25 mouse cellular contexts compared by ENCODE assay signal in the genomic region with DNA sequence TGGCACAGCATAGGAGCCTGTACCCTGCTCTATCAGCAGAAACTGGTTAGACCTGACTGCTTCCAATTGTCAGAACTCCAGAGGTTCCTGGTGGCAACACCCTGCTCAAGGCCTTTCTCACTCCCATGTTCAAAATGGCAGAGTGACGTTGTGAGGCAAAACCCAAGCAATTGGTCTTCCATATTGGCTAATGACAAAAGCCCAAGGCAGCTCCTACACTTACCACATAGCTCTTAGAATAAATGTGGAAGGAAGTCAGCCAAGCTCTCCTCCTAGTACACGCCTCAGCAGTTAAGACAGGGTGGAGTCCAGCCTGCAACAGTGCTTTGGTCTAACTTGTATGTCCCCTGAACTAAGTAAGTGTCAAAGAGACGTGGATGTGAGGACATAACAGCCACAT. TPM values are rescaled to one million over a fixed set of nuclear protein-coding genes. Genes with fewer than 3 reads are reported as not detected.
"Had no signal": no experiment of that assay in that cellular context is flagged by ENCODE, and none has a peak within 500 bp of the region (broad histone marks: within the 10 kb centered on the region; RNA-seq: fewer than 3 reads in every experiment).

No protein-coding gene starts in this region.

- H3K9ac ChIP-seq: lung, embryonic 14.5 days; midbrain, embryonic 12.5 days; neural tube, embryonic 13.5 days; neural tube, embryonic 15.5 days had no signal

- H3K4me1 ChIP-seq: midbrain, embryonic 10.5 days; midbrain, embryonic 12.5 days; neural tube, embryonic 13.5 days; neural tube, embryonic 15.5 days had no signal

- DNase-seq: lung, adult 18-20 months; lung, embryonic 14.5 days; lung, postnatal 10 days; lung, postnatal 4 days; midbrain, embryonic 14.5 days; retina, postnatal 1 day; right cerebral cortex, adult 18-20 months; right cerebral cortex, postnatal 25 days; right cerebral cortex, postnatal 4 days; spleen, adult 18-20 months; thymus, adult 18-20 months; thymus, postnatal 14 days; thymus, postnatal 36 days had no signal

- H3K4me3 ChIP-seq: midbrain, embryonic 10.5 days; midbrain, embryonic 12.5 days; myocyte; neural tube, embryonic 13.5 days; neural tube, embryonic 15.5 days had no signal

- H3K9me3 ChIP-seq: midbrain, embryonic 10.5 days; midbrain, embryonic 12.5 days; neural tube, embryonic 13.5 days; neural tube, embryonic 15.5 days had no signal

- H3K27me3 ChIP-seq: midbrain, embryonic 12.5 days; neural tube, embryonic 13.5 days; neural tube, embryonic 15.5 days had no signal

- H3K36me3 ChIP-seq: midbrain, embryonic 10.5 days; midbrain, embryonic 12.5 days; neural tube, embryonic 13.5 days; neural tube, embryonic 15.5 days had no signal

- H3K27ac ChIP-seq: midbrain, embryonic 10.5 days; midbrain, embryonic 12.5 days; neural tube, embryonic 13.5 days; neural tube, embryonic 15.5 days had no signal

RNA-seq across cellular contexts. Expression of gene Acbd7, which starts 21.9 kb away (rescaled TPM):
- total RNA-seq: megakaryocyte, adult 5-6 weeks; megakaryocyte-erythroid progenitor cell, adult 5-6 weeks had no signal
- polyA plus RNA-seq: midbrain, embryonic 12.5 days; neural tube, embryonic 11.5 days; small intestine, adult 2 months had no signal

RNA-seq across cellular contexts. Expression of gene Olah, which starts 39.1 kb away (rescaled TPM):
- total RNA-seq: megakaryocyte, adult 5-6 weeks; megakaryocyte-erythroid progenitor cell, adult 5-6 weeks had no signal
- polyA plus RNA-seq: lung, embryonic 14.5 days; lung, embryonic 16.5 days; midbrain, embryonic 10.5 days; midbrain, embryonic 12.5 days; midbrain, embryonic 14.5 days; myocyte; neural tube, embryonic 11.5 days; neural tube, embryonic 13.5 days; neural tube, embryonic 15.5 days; small intestine, adult 2 months; stomach, embryonic 14.5 days; stomach, embryonic 16.5 days had no signal
